ENCODE assay signal across 8 mouse cellular contexts in genomic region chr7:43894836-43895235, GRCm38 (mm10). TPM values are rescaled to one million over a fixed set of nuclear protein-coding genes. Genes with fewer than 3 reads are reported as not detected.
DNase-seq lines count a peak whose midpoint lies in the region; ATAC-seq and TF ChIP-seq lines count a peak whose summit lies in the region.

No protein-coding gene starts in this region.

- H3K36me3 ChIP-seq in embryonic facial prominence, embryonic 15.5 days: no peaks in the 10 kb centered on the region
- H3K36me3 ChIP-seq in heart, embryonic 10.5 days: no peaks in the 10 kb centered on the region
- no peaks in the 10 kb centered on the region for H3K36me3 ChIP-seq in kidney, embryonic 14.5 days (ENCODE audit: control insufficient read depth, insufficient read depth, low read length)
- H3K36me3 ChIP-seq in limb, embryonic 13.5 days: no peaks in the 10 kb centered on the region

- H3K4me1 ChIP-seq in bone marrow macrophage, adult 2 months (ENCODE audit: control insufficient read depth, insufficient read depth, low read length): no peaks in the 10 kb centered on the region
- H3K4me1 ChIP-seq in embryonic facial prominence, embryonic 15.5 days: no peaks in the 10 kb centered on the region
- 0 out of 2 replicates have a peak, but pooled peaks cover 3% of the 10 kb centered on the region for H3K4me1 ChIP-seq in heart, embryonic 10.5 days
- no peaks in the 10 kb centered on the region for H3K4me1 ChIP-seq in kidney, embryonic 14.5 days (ENCODE audit: control insufficient read depth, insufficient read depth, low read length)
- H3K4me1 ChIP-seq in limb, embryonic 13.5 days: no peaks in the 10 kb centered on the region

- no peak overlapping the region for H3K27ac ChIP-seq in bone marrow macrophage, adult 2 months (ENCODE audit: insufficient read depth, low read depth, low read length)
- no peak overlapping the region for H3K27ac ChIP-seq in embryonic facial prominence, embryonic 15.5 days (replicated peaks)
- no peak overlapping the region; the same call in 1 of the 2 replicates for H3K27ac ChIP-seq in heart, embryonic 10.5 days
- H3K27ac ChIP-seq in kidney, embryonic 14.5 days (ENCODE audit: low read depth, low read length): no peak overlapping the region
- no peak overlapping the region for H3K27ac ChIP-seq in limb, embryonic 13.5 days

- TF ChIP-seq CTCF in bone marrow macrophage, adult 2 months (IDR thresholded peaks at IDR 0.05; ENCODE audit: low read depth, low read length): peak; percentile 57

- no peaks in the 10 kb centered on the region for H3K27me3 ChIP-seq in embryonic facial prominence, embryonic 15.5 days
- H3K27me3 ChIP-seq in heart, embryonic 10.5 days (ENCODE audit: insufficient read depth, poor library complexity, severe bottlenecking): no peaks in the 10 kb centered on the region
- H3K27me3 ChIP-seq in kidney, embryonic 14.5 days (ENCODE audit: control insufficient read depth, insufficient read depth, low read length): no peaks in the 10 kb centered on the region
- no peaks in the 10 kb centered on the region for H3K27me3 ChIP-seq in limb, embryonic 13.5 days

- ATAC-seq in embryonic facial prominence, embryonic 15.5 days (ENCODE audit: insufficient number of reproducible peaks, low FRiP score, low TSS enrichment, low read depth): peak; percentile 79
- ATAC-seq in kidney, embryonic 14.5 days (ENCODE audit: low FRiP score, low TSS enrichment): peak; percentile 93
- ATAC-seq in limb, embryonic 13.5 days (ENCODE audit: low FRiP score, low read depth): peak; percentile 92

- no peak overlapping the region for H3K4me3 ChIP-seq in bone marrow macrophage, adult 2 months (ENCODE audit: insufficient read depth, low read length)
- no peak overlapping the region for H3K4me3 ChIP-seq in embryonic facial prominence, embryonic 15.5 days (replicated peaks)
- H3K4me3 ChIP-seq in heart, embryonic 10.5 days: no peak overlapping the region
- no peak overlapping the region for H3K4me3 ChIP-seq in kidney, embryonic 14.5 days (ENCODE audit: low read length)
- H3K4me3 ChIP-seq in limb, embryonic 13.5 days: no peak overlapping the region

- no peak for TF ChIP-seq POLR2A in bone marrow macrophage, adult 2 months (IDR thresholded peaks at IDR 0.05; ENCODE audit: borderline replicate concordance, low read depth, low read length)

- no peak overlapping the region for H3K4me2 ChIP-seq in embryonic facial prominence, embryonic 15.5 days (replicated peaks)
- H3K4me2 ChIP-seq in kidney, embryonic 14.5 days (replicated peaks; ENCODE audit: low read depth, low read length): no peak overlapping the region
- H3K4me2 ChIP-seq in limb, embryonic 13.5 days (replicated peaks): no peak overlapping the region

- no peak overlapping the region for H3K9ac ChIP-seq in embryonic facial prominence, embryonic 15.5 days
- no peak overlapping the region for H3K9ac ChIP-seq in kidney, embryonic 14.5 days (ENCODE audit: low read depth, low read length)
- no peak overlapping the region for H3K9ac ChIP-seq in limb, embryonic 13.5 days

- no peaks in the 10 kb centered on the region for H3K9me3 ChIP-seq in embryonic facial prominence, embryonic 15.5 days (replicated peaks)
- H3K9me3 ChIP-seq in heart, embryonic 10.5 days: no peaks in the 10 kb centered on the region
- no peaks in the 10 kb centered on the region for H3K9me3 ChIP-seq in kidney, embryonic 14.5 days (ENCODE audit: control insufficient read depth, low read length)
- H3K9me3 ChIP-seq in limb, embryonic 13.5 days: no peaks in the 10 kb centered on the region

- DNase-seq in A20 (ENCODE audit: low read depth, low spot score): peak; percentile 91
- peak; percentile 89 for DNase-seq in heart, embryonic 10.5 days (ENCODE audit: low spot score)
- peak; percentile 26 to 58 for DNase-seq in monocyte, adult 2 months (ENCODE audit: low read depth in 1 of 2, low spot score in 2 of 2)
- peak; percentile 25 to 47 for DNase-seq in spleen, postnatal 14 days (ENCODE audit: low spot score in 2 of 2)

- WGBS in embryonic facial prominence, embryonic 15.5 days: 4% methylated on average over 1 of the region's 1 CpGs
- 23% methylated on average over 1 of the region's 1 CpGs for whole genome bisulfite sequencing in heart, embryonic 10.5 days
- 0% methylated on average over 1 of the region's 1 CpGs for WGBS in kidney, embryonic 14.5 days
- WGBS in limb, embryonic 13.5 days: 11% methylated on average over 1 of the region's 1 CpGs

RNA-seq across cellular contexts. Expression of gene Klk4, which starts 13.9 kb away (rescaled TPM):
- polyA plus RNA-seq in bone marrow macrophage, adult 2 months (2012; ENCODE audit: insufficient read depth, insufficient read length, missing spikeins): not detected in 2 replicates
- 0.13 and 0.21 TPM in 2 replicates for polyA plus RNA-seq in embryonic facial prominence, embryonic 15.5 days (2015; fragmentation: Nextera tagmentation; extraction: Ambion mirVana)
- 0.10 TPM in 1 of 2 replicates, not detected in the other for polyA plus RNA-seq in heart, embryonic 10.5 days (2016; fragmentation: Nextera tagmentation; extraction: Ambion mirVana)
- polyA plus RNA-seq in kidney, embryonic 14.5 days (2014; fragmentation: Nextera tagmentation; extraction: Ambion mirVana): 0.28 TPM in 1 of 2 replicates, not detected in the other
- 0.20 and 0.27 TPM in 2 replicates for polyA plus RNA-seq in limb, embryonic 13.5 days (2015; fragmentation: Nextera tagmentation; extraction: Ambion mirVana)

RNA-seq across cellular contexts. Expression of gene Klk15, which starts 38.7 kb away (rescaled TPM):
- polyA plus RNA-seq in bone marrow macrophage, adult 2 months (2012; ENCODE audit: insufficient read depth, insufficient read length, missing spikeins): not detected in 2 replicates
- 0.20 TPM in 1 of 2 replicates, not detected in the other for polyA plus RNA-seq in embryonic facial prominence, embryonic 15.5 days (2015; fragmentation: Nextera tagmentation; extraction: Ambion mirVana)
- polyA plus RNA-seq in heart, embryonic 10.5 days (2016; fragmentation: Nextera tagmentation; extraction: Ambion mirVana): not detected in 2 replicates
- not detected in 2 replicates for polyA plus RNA-seq in kidney, embryonic 14.5 days (2014; fragmentation: Nextera tagmentation; extraction: Ambion mirVana)
- not detected in 2 replicates for polyA plus RNA-seq in limb, embryonic 13.5 days (2015; fragmentation: Nextera tagmentation; extraction: Ambion mirVana)

RNA-seq across cellular contexts. Expression of gene Klk5, which starts 53.1 kb away (rescaled TPM):
- not detected in 2 replicates for polyA plus RNA-seq in bone marrow macrophage, adult 2 months (2012; ENCODE audit: insufficient read depth, insufficient read length, missing spikeins)
- 19.3 and 23.5 TPM in 2 replicates for polyA plus RNA-seq in embryonic facial prominence, embryonic 15.5 days (2015; fragmentation: Nextera tagmentation; extraction: Ambion mirVana)
- polyA plus RNA-seq in heart, embryonic 10.5 days (2016; fragmentation: Nextera tagmentation; extraction: Ambion mirVana): 0.14 TPM in 1 of 2 replicates, not detected in the other
- polyA plus RNA-seq in kidney, embryonic 14.5 days (2014; fragmentation: Nextera tagmentation; extraction: Ambion mirVana): not detected in 2 replicates
- 0.26 and 0.27 TPM in 2 replicates for polyA plus RNA-seq in limb, embryonic 13.5 days (2015; fragmentation: Nextera tagmentation; extraction: Ambion mirVana)

RNA-seq across cellular contexts. Expression of gene Klk1b8, which starts 55.6 kb away (rescaled TPM):
- not detected in 2 replicates for polyA plus RNA-seq in bone marrow macrophage, adult 2 months (2012; ENCODE audit: insufficient read depth, insufficient read length, missing spikeins)
- not detected in 2 replicates for polyA plus RNA-seq in embryonic facial prominence, embryonic 15.5 days (2015; fragmentation: Nextera tagmentation; extraction: Ambion mirVana)
- polyA plus RNA-seq in heart, embryonic 10.5 days (2016; fragmentation: Nextera tagmentation; extraction: Ambion mirVana): not detected in 2 replicates
- not detected in 2 replicates for polyA plus RNA-seq in kidney, embryonic 14.5 days (2014; fragmentation: Nextera tagmentation; extraction: Ambion mirVana)
- not detected in 2 replicates for polyA plus RNA-seq in limb, embryonic 13.5 days (2015; fragmentation: Nextera tagmentation; extraction: Ambion mirVana)

Comparison
In these comparisons a context has a peak if more than half of its experiments do, and no peak if none do; other contexts are left out.
1. DNase-seq: peak in every context shown above with its lines; median percentile 91 in A20; 89 in heart, embryonic 10.5 days; 42 in monocyte, adult 2 months; 36 in spleen, postnatal 14 days.
2. RNA of gene Klk5, which starts 53.1 kb away (polyA plus RNA-seq): 19.3 to 23.5 TPM in embryonic facial prominence, embryonic 15.5 days; 0.26 to 0.27 TPM in limb, embryonic 13.5 days, 0.14 TPM in heart, embryonic 10.5 days, not detected in bone marrow macrophage, adult 2 months and not detected in kidney, embryonic 14.5 days; every median in the first group is over 10 times any median in the second.
3. Peak in every context shown above with its lines, with median percentiles within 50 percentile points of each other: ATAC-seq.